Mouse (Mus musculus) fat pad, adult 2 months (tissue): ENCODE measurements at regions not wholly inside any gene's neighbourhood (a gene's known extent, or its start where the extent isn't known, plus 50 kb on each side); places are given as distances from the start of the nearest gene placed in this dataset.

Source experiments
- DNase-seq: peaks from one replicate; pipeline ENCODE4 v3.0.0-alpha.2; 2011; ENCODE audit warnings: low read depth, low spot score; ENCODE audit errors: extremely low read depth

DNA sequence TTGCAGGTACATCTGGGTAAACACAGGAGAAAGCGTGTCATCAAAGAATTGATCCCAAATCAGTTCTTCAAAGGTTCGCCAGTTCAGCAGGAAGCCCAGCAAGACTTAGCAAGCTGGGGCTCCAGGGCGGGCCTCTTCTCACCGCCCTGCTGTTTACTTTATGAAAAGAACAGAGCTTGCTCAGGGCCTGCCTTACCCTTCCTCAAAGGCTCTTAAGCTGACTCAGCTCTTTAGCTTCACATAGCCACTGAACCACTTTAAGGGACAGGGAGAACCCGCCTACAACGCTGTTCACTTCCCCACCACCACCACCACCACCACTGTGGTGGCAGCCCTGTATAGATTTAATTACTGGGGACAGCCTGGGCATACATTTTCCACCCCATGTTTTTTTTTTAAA, 148.5 kb downstream of the Clic5 start:
- DNase-seq = no peak

DNA sequence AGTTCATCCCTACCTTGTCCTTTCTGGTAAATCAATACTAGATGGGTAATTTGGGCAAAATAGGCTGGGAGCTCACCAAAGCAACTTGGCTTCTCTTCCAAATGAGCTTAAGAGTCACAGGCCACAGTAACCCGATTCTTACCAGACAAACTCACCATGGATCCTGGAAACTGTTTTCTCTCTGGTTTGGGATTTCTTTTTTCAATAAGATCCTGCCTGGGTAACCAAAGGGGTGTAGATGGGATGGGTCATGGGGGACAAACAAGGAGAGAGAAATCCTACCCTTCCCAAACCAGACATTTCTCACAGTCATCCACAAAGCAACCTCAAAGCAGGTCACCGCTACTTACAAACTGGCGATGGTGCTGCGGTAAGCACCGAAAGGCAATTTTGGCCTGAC, 148.9 kb downstream of the Clic5 start:
- DNase-seq = no peak

DNA sequence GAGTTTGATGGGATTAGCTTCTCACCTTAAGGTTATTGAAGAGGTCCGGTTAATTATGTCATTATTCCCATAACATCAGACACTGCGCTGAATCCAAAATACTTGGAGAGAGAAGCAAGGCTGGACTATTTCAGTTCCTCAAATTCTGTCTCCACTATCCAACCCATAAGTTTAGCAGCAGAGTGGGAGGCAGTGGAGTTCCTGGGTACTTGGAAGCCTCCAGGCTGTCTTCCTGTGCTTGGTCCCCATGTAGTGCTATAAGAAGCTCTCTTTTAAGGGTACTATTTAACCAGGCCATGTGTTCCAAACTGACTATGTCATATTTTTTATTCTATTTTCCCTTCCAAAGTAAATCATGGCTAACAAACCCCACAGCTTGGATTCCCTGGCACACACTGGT, 156.2 kb downstream of the Clic5 start:
- DNase-seq = no peak

DNA sequence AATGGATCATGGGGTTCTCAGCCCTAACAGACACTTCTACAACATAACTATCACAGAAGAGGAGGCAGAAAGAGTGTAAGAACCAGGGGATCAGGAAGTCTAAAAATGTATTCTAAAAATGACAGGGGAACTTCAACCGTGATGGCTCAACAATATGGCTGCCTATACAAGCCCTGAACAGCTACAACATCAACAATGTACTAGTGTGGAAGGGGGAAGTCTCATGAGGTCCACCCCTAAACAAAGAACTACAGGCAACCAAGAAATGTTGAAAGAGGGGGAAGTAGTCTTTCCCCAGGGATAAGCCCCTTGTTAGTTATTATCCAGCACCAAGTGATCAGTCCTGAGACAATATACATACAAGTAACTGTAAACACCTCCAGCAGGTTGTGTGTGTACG, 157.0 kb downstream of the Clic5 start:
- no peak for DNase-seq

DNA sequence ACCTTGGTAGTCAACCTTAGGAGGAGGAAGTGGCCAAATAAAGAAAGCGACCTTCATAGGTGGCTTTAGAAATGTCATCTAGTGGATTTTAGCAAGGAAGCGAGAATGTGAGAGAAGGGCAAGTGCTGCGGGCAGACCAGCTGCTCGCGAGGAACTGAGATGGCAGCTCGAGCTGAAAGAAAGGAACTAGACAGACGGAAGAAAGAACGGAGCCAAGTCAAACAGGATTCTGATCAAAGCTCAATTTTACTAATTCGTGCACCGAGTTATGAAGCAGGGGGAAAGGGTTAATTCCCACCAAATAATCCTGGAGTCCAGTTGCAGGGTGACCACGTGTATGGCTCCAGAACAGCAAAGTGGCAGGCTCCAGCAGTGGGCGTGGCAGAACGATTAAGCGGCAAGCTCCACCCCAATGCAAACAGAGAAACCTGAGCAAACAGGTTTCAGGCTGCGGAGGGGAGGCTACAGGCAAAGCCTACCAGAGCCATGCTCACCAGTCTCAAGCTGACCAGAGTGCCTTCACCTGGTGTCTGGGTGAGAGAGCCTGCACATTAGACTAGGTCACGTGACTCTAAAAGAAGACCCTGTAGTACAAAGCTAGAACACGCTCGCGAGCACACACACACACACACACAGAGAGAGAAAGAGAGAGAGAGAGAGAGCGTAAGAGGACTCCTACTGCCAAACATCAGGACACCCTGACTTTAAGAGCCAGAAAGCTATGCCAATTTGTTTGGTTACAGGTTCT, 162.0 kb downstream of the Clic5 start:
- no peak for DNase-seq

DNA sequence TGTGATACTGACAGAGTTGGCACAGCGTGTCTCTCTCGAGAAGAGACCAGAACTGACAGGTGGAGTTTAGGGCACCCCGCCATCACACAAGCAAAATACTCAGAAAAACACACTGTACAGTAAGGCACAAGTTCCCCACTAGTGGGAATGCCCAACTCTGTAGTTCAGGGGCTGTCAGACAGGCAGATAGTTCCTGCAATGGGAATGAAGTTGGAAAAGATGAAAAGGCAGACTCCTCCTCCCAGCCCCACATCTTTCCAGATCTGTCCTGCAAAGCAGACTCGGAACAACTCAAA, 162.5 kb downstream of the Clic5 start:
- no peak for DNase-seq

DNA sequence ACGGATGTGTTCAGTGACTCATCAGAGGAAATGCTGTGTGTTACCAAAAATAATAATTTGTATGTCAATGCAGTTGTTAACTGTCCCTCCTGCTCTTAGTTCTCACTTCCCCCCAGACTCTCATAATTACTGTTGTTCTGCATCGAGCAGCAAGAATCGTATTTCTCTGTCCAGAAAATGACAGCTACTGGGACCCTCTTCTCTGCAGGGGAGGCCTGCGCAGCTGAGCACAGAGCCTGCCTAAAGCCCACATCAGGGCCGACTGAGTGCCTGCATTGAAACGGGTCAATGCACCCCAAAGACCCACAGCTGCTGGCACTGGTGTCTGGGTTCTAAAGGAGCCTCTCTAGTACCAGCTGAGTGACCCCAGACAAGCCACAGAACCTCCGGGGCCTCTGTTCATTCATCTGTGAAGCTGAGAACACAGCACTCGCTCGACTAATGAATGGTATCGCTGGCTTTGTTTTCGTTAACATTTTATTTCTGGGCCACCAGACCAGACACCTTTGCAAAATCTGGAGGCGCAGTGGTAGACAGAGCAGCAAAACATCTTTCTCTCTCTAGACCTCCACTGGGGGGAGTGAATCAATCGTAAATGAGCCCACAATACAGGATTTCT, 163.2 kb downstream of the Clic5 start:
- DNase-seq = no peak

DNA sequence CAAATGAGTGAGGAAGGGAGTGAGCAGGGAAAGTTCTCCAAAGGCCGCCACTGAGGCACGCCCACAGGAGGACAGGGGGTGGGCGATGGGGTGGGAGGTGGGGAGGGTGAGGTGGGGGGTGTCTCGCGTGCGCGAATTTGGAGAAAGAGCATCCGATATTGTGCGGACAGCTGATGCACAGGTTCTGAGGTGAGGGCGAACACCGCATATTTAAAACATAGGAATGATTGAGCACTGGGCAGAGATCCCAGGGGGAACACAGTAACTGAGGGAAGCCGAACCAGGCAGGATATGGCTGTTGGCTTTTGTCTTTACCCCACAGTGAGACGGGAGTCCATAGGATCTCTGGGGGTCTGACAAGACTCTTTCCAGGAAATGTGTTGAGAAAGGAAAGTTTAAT, 163.8 kb downstream of the Clic5 start:
- DNase-seq = no peak

DNA sequence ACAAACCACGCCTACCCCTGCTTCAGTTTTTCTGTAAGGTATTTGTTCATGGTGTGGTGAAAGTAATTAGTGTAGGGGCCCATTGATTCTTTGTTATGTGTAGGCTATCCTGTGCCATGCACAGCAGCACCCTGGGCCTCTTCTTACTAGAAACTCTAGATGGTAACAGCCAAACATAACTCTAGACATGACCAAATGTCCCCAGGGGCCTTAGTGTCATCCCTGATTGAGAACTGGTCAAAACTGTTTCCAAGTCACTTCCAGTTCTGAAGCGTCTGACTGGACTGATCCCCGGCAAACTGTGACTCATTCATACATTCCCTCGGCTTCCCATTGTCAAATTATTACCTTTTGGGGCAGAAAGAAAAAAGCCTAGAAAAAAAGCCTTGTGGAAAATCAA, 174.7 kb downstream of the Clic5 start:
- no peak for DNase-seq

DNA sequence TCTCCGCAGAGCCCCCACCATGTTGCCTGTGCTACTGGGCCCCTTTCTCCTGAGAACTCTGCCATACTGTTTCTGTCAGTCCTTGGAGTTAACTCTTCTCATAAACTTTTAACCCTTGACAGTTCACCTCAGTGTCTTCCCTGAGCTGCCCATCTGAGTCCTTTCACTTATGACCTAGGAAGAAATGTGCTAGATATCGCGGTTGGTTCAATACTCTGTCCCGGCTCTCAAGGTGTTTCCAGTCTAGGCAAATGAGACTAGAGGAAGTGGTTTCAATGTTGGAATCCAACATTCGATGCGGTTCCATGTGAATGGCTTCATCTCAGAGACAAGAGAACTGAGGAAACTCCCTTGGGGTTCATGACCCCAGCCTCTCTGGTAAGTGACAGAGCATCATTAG, 176.1 kb downstream of the Clic5 start:
- DNase-seq = no peak

DNA sequence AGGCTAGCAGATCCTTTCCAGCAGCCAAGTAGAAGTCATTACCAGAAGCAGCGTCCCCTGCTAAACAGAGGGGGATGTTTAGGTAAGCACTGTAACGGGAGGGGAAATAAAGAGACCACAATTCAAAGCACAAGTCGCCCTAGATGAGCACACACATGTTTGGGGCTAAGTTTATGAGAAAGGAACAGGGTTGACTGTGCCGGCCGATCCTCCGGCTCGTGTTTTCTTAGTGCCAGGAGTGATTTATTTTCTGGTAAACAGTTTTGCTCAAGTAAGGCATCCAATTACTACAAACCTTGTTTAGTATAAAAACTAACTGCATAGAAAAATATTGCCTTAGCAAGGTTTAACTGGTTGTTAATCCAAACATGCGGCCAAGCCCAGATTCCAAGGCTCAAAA, 178.1 kb downstream of the Clic5 start:
- no peak for DNase-seq

DNA sequence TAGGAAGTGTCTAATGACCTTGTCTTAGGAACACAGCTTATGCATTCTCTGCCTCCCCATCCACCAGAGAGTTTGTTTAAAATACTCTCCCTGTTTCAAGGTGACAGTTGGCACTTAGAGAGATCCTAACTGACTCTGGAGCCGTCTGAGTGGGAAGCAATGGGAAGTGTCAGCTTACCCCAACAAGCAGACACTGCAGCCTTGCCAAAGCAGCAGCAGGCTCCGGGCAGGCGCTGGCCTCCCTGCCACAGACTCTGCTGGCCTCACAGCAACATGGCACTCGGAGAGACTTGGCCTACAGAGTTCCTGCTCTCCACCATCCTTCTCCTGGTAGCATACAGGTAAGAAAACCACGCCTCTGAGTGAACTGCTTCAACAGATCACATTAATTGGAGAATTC, 179.2 kb downstream of the Clic5 start:
- no peak for DNase-seq

DNA sequence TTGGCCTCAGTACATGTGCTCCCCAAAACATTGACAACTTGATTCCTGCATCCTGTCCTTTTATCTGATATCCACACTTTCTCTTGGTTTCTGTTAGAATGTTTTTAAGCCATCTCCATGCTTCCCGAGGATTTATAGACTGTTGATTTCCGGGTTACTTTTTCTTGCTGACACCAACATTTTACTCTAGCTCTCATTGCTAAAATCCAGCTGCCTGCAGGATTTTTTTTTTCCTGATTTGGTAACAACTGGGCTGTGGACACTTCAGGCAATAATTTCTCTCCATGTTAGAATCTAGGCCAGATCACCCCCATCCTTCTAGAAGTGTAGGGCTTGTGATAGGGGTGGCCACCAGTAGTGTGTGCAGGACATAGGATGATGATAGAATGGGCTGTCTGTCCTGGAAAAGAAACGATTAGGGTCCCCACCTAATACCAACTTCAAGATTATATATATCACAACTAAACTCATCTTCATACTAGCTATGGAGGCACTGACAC, 182.6 kb downstream of the Clic5 start:
- no peak for DNase-seq

DNA sequence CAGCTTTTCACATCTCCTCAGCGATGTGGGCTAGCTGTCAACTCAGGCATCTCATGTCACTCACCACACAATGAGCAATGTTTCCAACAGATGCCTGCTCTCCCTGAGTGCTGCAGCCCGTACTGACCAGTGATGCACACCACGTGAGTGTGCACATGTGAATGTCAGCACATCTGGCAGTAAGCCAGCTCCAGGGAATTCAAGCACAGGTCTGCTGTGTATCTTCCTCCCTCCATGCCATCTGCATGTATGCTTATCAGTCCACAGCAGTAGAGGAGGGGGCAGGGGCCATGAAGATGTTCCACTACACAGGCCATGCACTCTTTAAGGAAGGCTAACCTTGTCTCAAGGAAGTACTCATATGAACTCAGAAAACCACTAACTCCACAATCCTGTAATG, 183.2 kb downstream of the Clic5 start:
- DNase-seq = no peak

DNA sequence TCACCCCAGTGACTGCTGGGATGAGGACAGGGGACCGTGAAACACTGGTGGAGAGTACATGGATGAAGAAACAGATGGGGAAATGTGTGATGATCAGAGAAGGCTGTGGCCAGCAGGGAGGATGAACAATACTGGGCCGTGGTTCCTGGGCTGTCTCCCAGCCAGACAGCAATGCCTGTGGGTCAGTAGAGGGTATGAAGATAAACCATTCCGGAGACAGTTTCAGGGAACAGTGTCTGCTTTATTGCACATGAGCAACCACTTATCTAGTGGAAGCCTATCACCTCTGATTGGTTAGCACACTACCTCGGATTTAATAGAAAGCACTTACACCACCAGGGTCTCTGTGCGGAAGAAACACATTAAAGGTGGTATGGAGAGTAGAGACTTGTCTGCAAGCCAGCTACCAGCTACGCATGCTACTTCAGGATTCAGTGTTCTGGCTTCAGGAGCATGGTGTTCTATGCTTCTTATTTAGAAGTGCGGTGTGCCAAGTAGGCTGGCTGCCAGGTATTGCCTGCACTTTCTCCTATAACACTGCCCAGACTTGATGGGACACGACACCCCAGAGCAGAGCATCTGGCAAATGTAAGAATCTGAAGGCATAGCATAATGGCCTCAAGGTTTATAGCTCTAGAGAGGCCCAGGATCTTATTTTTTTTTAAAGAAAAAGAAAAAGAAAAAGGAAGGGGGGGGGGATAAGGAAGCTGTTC, 185.5 kb downstream of the Clic5 start:
- DNase-seq = peak; percentile 97

DNA sequence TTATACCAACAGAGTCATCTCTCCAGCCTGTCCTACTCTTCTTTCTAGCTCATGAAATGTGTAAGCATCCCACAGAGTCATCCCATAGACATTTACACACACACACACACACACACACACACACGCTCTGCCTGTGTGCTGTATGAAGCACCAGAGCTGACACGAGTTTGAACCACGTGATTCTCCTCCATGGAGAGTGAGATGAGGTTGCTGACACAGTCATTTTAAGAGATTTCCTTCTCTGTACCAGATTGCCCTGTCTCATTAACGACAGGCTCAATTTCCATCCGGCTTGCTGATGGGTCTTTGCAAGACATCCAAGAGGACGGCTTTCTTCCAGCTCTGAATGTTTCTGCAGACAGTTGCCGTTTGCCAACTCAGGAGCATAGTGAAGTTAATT, 190.0 kb downstream of the Clic5 start:
- DNase-seq = no peak

DNA sequence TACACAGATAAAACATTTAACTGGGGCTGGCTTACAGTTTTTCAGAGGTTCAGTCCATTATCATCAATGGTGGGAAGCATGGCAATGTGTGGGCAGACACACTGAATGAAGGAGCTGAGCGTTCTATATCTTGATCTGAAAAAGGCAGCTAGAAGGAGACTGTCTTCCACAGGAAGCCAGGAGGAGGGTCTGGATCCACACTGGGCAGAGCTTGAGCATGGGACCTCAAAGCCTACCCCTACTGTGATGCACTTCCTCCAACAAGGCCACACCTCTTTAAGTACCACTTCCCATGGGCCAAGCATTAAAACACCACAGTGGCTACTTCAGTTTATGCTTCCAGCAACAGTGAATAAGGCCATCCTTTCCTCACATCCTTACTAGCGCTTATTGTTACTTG, 200.5 kb downstream of the Clic5 start:
- no peak for DNase-seq

DNA sequence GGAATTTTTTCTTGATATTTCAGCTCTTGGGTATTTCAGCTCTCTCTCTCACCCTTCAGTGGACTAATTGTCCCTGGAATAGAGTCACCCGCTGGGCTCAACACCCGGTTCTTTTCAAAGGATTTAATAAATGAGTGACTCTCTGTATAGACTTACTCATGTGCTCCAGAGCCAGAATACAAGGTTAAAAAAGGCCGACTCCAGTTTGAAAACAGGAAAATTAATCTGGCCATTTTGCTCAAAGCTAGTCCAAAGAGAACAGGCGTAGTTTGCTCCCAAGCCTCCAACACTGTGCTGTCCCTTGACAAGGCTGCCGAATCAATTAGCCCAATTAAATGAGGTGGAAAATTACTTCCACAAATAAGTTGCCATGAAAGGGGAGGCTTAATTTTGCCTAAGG, 209.4 kb downstream of the Clic5 start:
- no peak for DNase-seq

DNA sequence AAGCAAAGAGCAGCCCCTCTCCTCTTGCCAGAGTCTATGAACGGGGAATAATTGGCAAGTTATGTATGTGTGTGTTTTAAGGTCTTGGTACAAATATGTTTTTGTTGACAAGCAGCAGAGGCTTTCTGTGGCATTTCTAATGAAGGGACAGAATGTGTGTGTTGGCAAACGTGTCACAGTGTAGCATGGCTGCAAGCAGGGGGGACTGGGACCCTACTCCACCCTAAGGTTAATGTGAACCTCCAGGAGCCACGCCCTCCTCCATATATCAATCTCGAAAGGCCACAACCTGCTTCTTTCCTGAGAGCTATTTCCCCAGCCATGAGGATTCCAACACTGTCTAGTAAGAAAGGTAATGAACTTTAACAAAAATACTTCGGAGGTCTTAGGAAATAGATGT, 209.8 kb downstream of the Clic5 start:
- DNase-seq = no peak

DNA sequence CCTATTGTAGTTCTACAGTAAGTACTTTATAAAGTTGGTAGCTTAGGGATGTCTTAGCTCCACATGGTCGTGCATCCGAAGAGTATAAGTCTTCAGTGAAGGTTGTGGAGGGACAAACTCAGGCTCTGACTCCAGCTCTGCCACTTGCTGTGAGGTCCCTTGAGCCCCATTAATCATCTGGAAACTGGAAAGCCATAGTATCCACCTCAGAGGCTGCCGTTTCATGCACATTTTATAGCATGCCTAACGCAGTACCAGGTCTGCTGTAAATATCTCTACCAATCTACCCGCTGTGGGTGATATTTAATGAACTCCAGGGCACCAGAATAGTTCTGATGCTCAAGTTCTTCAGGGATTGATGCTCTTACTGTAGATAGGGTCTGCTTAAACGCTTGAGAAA, 216.5 kb downstream of the Clic5 start:
- DNase-seq = no peak

DNA sequence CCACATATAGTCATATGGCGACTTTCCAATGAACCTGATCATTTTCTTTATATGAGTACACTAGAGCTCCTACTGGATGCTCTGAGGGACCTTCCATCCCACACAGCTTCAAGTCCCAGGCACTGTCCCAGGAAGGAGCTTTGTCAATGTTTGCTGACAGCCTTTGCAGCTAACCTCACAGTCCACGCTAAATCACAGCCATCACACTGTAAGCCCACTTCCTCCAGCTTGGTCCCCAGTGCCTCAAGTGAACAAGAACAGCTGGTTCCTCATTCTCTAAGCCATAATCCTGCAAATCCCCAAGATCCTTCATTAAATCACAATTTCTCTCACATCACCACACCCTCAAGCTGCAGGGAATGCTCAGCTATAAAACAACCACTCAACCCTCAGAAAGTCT, 222.6 kb downstream of the Clic5 start:
- no peak for DNase-seq

DNA sequence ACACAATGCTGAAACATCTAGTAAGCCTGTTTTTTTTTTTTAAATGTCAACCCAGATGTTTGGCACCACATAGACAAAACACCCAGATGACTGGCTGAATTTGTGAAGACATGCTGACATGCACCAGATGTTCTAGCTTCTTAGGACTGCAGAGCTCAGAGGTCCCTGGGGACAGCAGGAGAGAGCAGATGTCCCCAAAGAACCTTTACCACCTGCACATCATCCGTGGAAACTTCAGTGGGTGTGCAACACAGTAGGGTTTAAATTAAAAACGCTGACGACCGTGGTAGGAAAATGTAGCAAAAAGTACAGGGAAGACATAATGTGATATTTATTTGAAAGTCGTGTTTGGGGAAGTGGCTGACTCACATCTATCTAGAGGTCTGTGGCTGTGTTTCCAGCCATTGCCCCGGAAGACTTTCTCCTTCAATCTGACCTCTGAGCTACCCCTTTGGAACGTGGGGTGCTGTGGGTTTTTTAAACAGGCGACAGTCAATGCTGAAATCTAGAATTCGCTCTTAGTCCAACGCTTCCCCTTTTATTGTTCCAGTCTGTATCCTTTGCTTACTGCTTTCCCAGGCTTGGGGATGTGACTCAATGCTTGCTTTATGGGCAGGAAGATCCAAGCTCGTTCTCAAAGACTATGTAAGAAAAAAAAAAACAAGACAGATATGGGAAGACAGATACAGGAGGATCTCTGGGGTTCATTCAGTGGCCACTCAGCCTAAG, 230.5 kb downstream of the Clic5 start:
- DNase-seq = no peak
